Mouse (Mus musculus): ENCODE measurements around the gene Gal3st2.
"Not testable (repeated sequence)": the region's sequence is repeated elsewhere in the genome, so short reads cannot be mapped to it uniquely, and the experiment has no call there.

Gene Gal3st2

GRCm38 (mm10) chr1:93861048-93861447, at the start of gene Gal3st2:
Gal3st2 (plus strand) TSS chr1:93861306.
- DNase-seq: not testable (repeated sequence)

DNA sequence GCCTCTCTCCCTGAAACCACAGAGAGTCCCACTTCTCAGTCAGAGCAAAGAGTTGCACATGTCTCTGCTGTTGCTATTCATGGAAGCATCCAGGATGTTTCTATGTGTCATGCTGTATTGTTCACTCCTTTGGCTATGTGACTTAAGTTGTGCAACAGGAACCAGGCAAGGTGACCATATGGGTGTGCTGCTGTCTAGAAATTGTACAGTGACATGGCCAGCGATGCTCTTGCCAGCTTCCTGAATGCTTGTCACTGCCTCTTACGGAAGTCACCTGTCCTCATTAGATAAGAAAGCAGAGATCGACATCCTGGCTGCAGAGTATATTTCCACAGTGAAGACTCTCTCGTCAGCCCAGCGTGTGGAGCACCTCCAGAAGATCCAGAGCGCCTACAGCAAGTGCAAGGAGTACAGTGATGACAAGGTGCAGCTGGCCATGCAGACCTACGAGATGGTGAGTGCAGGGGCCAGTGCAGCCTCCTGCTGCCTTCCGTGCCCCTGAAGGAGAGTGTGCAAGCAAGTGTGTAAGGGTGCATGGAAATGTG, 49.5 kb upstream of the Gal3st2 start:
- DNase-seq: no peak

- DNase-seq: no peak
Measured at GRCm38 (mm10) chr1:93817823-93818532, 43.1 kb upstream of the Gal3st2 start.

DNA sequence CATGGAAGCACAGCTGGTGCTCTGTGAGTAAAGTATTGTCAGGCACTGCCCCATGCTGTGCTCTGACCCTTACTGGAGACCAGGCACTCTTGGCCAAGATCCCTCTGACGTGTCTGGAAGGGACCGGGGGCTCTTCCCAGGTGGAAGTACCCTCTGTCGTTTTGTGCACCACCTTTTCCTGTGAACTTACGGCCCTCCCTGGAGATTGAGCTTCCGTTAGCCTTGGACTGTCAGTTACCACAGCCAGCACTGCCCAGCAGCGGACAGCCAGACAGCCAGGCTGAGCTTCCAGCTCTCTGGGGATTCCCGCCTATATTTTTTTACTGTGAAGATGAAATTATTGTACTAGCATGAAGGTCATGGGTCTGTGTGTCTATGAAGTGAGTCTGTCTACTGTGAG, 42.4 kb upstream of the Gal3st2 start:
- DNase-seq: no peak

DNA sequence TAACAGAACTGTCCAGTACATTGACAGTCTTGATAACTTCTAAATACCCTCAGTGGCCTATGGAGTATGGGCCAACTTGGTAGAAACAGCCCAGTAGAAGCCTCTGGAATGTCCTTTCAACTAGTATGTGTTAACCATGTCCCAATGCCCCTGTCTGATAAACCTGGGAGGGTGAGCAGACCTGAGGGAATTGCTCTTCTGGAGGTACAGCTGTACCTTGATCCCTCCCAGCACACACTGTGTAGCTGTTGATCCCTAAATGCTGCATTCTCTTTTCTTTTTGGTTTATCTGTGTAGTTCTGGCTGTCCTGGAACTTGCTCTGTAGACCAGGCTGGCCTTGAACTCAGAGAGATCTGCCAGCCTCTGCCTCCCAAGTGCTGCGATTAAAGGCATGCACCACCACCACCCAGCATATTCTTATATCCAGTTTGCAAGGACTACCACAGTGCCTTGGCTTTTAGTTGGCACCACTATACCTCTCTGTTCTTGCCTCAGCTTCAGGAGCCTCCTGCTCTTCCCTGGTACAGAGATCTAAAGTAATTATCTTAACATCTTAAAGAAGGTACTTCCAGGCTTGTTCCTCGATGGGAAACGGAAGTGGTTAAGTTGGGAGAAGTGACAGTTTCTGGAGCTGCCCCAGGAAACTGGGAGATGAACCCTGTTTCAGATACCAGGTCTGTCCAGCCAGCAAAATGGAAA, 37.2 kb upstream of the Gal3st2 start:
- no peak for DNase-seq

DNA sequence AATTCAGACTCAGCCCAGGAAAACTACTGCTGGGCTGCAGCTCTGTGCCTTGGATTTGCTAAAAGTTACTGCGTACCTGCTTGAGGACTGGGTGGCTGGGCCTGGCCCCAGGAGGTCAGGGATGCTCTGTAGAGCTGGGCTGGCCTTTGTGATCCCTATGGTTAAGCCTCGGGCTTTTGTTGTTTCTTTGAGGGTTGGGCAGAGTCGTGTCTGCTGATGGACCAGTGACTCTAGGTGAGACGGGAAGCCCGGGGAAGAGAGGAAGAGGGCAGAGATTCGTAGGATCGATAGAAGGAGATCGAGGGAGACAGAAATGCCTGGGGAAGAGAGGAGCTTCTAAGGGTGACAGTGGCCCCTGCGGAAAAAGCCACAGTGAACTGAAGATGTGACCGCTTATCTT, 36.5 kb upstream of the Gal3st2 start, which contains the start of gene D2hgdh:
Gene D2hgdh, plus strand, starts transcription at position 301 of the 400 bp plus-strand sequence.
- DNase-seq: no peak

DNA sequence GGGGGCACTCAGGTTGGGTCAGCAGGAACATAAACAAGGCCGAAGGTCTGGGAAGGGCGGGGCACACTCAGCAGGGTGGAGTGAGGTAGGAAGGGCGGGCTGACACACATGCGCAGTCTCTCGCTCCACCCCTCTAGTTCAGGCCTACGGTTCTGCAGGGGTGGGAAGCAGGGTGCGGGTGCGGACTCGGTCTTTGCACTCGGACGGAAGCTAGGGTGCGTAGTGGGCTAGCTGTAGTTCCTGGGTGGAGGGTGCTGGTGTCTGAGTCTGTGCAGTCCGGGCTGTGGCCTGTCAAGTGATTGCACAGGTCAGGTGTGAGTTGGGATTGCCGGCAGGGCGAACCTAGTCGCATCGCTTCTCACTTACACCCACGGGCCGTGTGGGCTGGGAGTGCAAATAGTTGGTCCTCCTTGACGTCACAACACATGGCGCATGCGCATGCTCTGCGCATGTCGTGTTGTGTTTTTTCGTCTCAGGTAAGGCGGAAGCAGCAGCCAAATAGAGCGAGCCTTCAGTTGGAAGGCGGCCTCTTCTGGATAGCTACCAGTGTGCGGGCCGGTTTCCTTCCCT, 35.9 kb upstream of the Gal3st2 start:
- DNase-seq: peak; percentile 97

GRCm38 (mm10) chr1:93825771-93826539, 35.2 kb upstream of the Gal3st2 start:
- peak; percentile 23 for DNase-seq

- no peak for DNase-seq
Measured at GRCm38 (mm10) chr1:93826540-93826835, 34.6 kb upstream of the Gal3st2 start.

DNA sequence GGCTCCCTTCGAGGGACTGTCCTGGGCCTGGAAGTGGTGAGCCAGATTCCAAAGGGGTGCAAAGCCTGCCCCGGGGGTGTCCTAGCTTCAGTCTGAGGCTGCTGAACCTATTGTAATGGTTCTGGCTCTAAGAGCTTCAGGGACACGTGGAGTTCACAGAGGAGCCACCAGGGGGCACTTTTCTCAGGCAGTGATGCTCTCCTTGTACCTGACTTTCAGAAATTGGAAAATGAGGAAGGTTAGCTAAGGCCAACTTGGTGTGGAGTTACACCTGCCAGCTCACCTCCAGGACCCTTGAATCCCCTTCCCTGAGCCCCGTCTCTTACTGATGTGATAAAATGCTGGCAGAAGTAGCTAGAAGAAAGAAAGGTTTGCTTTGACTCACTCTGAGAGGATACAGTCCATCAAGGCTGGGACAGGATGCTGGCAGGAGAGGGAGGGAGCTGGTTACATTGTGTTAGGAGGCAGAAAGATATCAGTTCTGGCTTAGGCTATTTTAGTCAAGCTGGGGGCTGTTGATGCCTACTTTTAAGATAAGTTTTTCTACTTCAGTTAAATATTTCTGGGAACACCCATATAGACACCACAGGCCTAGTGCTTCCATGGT, 28.2 kb upstream of the Gal3st2 start:
- DNase-seq: not testable (repeated sequence)

DNA sequence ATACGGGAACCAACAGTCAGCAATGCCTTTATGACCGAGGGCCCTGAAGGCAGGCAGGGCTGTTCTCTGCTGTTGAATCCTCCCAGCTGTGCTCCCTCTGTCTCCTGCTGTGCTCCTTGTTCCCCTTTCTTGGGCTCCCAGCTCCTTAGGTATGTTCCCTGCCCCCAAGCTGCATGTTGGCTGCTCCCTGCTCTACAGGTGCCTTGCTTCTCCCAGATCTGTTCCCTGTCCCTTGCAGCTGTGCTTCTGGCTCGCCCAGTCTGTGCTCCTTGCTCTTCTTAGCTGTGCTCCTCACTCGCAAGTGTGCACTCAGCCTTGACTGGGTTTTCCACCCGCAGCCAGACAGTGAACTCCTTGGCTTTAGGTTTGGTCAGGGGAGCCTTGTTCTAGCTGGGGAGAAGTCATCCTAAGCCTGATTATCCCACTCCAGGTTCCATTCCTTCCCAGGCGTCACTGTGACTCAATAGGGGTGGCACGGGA, 26.4 kb upstream of the Gal3st2 start:
- no peak for DNase-seq

DNA sequence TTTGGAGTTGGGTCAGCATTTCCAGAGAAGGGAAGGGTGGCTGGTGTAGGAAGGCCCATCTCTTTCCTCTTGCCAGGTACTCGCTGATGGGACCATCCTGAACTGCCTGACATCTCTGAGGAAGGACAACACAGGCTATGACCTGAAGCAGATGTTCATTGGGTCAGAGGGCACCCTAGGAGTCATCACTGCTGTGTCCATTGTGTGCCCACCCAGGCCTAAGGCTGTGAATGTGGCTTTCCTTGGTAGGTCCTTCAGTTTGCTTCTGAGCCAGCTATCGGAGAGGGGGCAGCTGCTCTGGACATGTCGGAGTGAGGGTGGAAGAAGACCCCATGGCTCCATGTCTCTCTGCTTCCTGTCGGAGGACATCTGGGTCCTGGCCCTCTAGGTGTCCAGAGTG, 25.9 kb upstream of the Gal3st2 start:
- DNase-seq: no peak

- DNase-seq: no peak
Measured at GRCm38 (mm10) chr1:93835876-93836531, 25.1 kb upstream of the Gal3st2 start.

DNA sequence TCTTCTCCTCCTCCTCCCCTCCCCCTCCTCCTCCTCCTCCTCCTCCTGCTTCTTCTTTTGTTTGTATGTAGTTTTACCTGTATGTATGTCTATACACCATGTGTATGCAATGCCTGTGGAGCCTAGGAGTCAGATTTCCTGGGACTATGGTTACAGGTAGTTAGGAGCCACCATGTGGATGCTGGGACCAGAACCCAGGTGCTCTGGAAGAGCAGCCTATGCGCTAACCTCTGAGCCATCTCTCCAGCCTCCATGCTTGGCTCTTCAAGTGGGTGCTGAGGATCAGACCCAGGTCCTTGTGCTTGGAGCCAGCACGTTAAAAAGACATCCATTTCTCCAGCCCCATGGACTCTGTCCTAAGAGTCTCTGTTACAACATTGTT, 24.6 kb upstream of the Gal3st2 start:
- DNase-seq: no peak

DNA sequence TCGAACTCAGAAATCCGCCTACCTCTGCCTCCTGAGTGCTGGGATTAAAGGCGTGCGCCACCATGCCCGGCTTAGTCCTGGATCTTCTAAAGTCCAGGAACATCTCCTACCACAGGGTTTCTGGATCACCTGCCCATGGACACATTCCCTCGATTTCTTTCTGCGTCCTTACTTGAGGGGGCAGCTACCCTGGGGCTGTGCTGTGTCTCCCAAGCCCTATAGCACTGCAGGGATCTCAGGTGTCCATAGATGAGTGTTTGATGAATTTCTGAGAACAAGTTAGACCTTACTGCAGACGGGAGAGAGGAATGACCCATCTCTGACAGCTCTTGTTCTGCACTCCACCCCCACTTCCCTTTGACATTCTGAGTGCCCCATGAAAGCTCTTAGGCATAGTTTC, 23.8 kb upstream of the Gal3st2 start:
- DNase-seq: no peak

DNA sequence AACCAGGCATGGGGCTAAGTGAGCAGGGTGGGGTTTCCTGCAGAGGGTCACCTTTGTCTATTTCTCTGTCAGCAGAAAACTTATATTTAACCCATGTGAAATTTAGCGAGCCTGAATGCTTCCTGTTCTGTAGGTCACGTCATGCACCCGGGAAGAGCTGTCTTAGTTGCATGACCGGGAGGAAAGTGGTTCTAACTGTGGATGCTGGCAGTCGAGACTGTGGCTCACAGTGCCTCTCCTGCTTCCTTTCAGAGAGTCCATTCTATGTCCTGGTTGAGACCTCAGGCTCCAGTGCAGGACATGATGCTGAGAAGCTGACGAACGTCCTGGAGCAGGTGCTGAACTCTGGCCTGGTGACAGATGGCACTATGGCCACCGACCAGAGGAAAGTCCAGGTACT, 22.5 kb upstream of the Gal3st2 start:
- not testable (repeated sequence) for DNase-seq

GRCm38 (mm10) chr1:93845766-93846366, 15.2 kb upstream of the Gal3st2 start:
- DNase-seq: not testable (repeated sequence)

GRCm38 (mm10) chr1:93855790-93856189, 5.3 kb upstream of the Gal3st2 start:
- not testable (repeated sequence) for DNase-seq

DNA sequence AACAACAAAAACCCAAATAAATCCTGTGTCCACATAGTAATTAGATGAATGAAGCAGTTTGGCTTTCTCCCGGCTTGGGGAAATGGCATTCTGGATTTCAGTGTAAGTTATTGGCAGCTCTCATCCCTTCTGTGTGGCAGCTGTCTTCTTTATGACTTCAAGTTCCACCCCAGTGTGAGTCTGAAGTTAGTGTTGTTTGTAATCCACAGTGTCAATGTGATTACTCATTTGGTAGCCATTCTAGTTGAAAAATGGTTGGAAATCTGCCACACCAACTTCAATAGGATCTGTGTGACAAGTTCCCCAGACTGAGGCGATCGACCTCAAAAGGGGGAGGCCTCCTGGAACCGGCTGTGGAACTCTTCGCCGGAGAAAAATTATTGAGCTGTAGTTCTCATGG, 3.7 kb upstream of the Gal3st2 start:
- no peak for DNase-seq

GRCm38 (mm10) chr1:93857991-93858390, 3.1 kb upstream of the Gal3st2 start:
- DNase-seq: no peak

- no peak for DNase-seq
Measured at GRCm38 (mm10) chr1:93859619-93860018, 1.5 kb upstream of the Gal3st2 start.

Data from kidney, adult 11 months (tissue).